Mouse (Mus musculus) thymus, adult 2 months (tissue): ENCODE data around the gene Cd8a.

ENCODE experiments used
- CTCF ChIP-seq: fragments of 200-500 bp; IDR thresholded peaks from 2 replicates; pipeline ENCODE4 v1.5.1; 2012; ENCODE audit warnings: mild to moderate bottlenecking, control low read depth, low read length, moderate library complexity, borderline replicate concordance; ENCODE audit not compliant: control insufficient read depth, poor library complexity, insufficient read depth; ENCODE audit errors: extremely low read depth
- POLR2A ChIP-seq: fragments of 200-500 bp; IDR thresholded peaks from 2 replicates; pipeline ENCODE4 v1.6.1; 2012; ENCODE audit warnings: mild to moderate bottlenecking, low read length, control low read depth, moderate library complexity; ENCODE audit not compliant: control insufficient read depth, poor library complexity, insufficient read depth; ENCODE audit errors: extremely low read depth

- no peak for TF ChIP-seq CTCF
- TF ChIP-seq POLR2A: 0 out of 2 replicates have a peak, but pooled peaks have one; percentile 17
These were observed 42.7 kb upstream of the Cd8a start for GRCm38 (mm10) chr6:71330486-71330885.
